ENCODE assay signal across 8 mouse cellular contexts in genomic region chr2:156529726-156530125, GRCm38 (mm10). TPM values are rescaled to one million over a fixed set of nuclear protein-coding genes. Genes with fewer than 3 reads are reported as not detected.
DNase-seq lines count a peak whose midpoint lies in the region.

No protein-coding gene starts in this region.

- peak; percentile 24 for DNase-seq in adrenal gland, adult 2 months
- no peak for DNase-seq in adrenal gland, postnatal 25 days
- peak; percentile 35 for DNase-seq in kidney, postnatal 10 days
- no peak for DNase-seq in kidney, adult 11 months
- peak; percentile 66 for DNase-seq in adipocyte (ENCODE audit: low spot score)
- DNase-seq in kidney, postnatal 14 days: peak; percentile 30
- no peak for DNase-seq in right cerebral cortex, postnatal 4 days
- DNase-seq in ovary, postnatal 36 days (ENCODE audit: low spot score): no peak

RNA-seq across cellular contexts. Expression of gene Aar2, which starts 17.7 kb away (rescaled TPM):
- total RNA-seq in adrenal gland, adult 2 months (2021): 10 to 100 TPM; 30.5 to 32.9 TPM
- polyA plus RNA-seq in adrenal gland, adult 2 months (2012; rRNA removed): 28.8 and 43.3 TPM in 2 replicates
- total RNA-seq in adrenal gland, postnatal 25 days (2021): 28.1 and 38.0 TPM in 2 replicates

Comparison
In these comparisons a context has a peak if more than half of its experiments do, and no peak if none do; other contexts are left out.
1. DNase-seq: peak in adrenal gland, adult 2 months (single experiment), kidney, postnatal 10 days (single experiment), adipocyte (single experiment) and kidney, postnatal 14 days (single experiment); none in adrenal gland, postnatal 25 days (single experiment), kidney, adult 11 months (single experiment), right cerebral cortex, postnatal 4 days (single experiment) and ovary, postnatal 36 days (single experiment).